Mouse (Mus musculus): ENCODE results near the gene Scap. TPM values are rescaled to one million over a fixed set of nuclear protein-coding genes. Genes with fewer than 3 reads are reported as not detected.

The Scap gene
- polyA plus RNA-seq (2015; fragmentation: Nextera tagmentation; extraction: Ambion mirVana): 38.1 and 38.5 TPM in 2 replicates

- peaks cover 10% of the 10 kb centered on the region; the same call in 1 of the 2 replicates for H3K4me1 ChIP-seq
- H3K36me3 ChIP-seq: no peaks in the 10 kb centered on the region
- H3K4me3 ChIP-seq (replicated peaks): peak within 1 kb of the TSS; percentile 90
- H3K9ac ChIP-seq: peak within 1 kb of the TSS; percentile 51
- WGBS: 0% methylated on average over 60 of the region's 78 CpGs
- no peaks in the 10 kb centered on the region for H3K27me3 ChIP-seq (replicated peaks)
- peak; percentile 91 for ATAC-seq (ENCODE audit: insufficient read depth, low FRiP score, low read depth)
- 0 out of 2 replicates have a peak within 1 kb of the TSS, but pooled peaks have one; percentile 21 for H3K27ac ChIP-seq
- peak within 1 kb of the TSS; percentile 80 for H3K4me2 ChIP-seq
- H3K9me3 ChIP-seq: no peaks in the 10 kb centered on the region
These were observed at the start of gene Scap for GRCm38 (mm10) chr9:110333135-110333895. Gene Scap (plus strand): TSS chr9:110333288.

DNA sequence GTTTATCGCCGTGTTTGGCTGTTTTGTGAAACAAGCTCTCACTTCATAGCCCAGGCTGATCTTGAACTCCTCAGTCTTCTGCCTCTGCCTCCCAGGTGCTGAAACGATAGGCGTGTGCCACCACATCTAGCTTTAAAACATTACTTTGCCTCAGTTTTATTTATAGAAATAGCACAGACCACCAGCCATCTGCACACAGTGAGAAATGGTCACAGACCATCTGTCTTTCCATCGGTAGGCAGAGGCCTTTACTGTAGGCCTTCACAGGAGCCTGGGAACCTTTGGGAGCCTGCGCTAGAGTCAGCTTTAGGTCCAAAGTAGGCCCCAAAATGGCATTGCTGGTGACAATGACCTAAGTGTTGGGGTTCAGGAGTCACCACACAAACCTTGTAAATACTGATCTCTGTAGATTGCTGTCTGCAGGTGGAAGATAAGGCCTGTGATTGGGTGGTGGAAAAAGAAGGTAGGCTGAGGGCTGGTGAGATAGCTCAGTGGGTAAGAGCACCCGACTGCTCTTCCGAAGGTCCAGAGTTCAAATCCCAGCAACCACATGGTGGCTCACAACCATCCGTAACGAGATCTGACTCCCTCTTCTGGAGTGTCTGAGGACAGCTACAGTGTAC is 48.9 kb upstream of the Scap start:
- ATAC-seq (ENCODE audit: insufficient read depth, low FRiP score, low read depth): no peak
- Histone ChIP-seq H3K4me2 (no peak overlapping the region), H3K9me3 (no peaks in the 10 kb centered on the region), H3K36me3 (no peaks in the 10 kb centered on the region), H3K9ac (no peak overlapping the region), H3K27me3 (replicated peaks) (no peaks in the 10 kb centered on the region), H3K4me3 (replicated peaks) (no peak overlapping the region), H3K4me1 (no peaks in the 10 kb centered on the region), H3K27ac (no peak overlapping the region)
- WGBS: 91% methylated on average over 10 of the region's 10 CpGs

DNA sequence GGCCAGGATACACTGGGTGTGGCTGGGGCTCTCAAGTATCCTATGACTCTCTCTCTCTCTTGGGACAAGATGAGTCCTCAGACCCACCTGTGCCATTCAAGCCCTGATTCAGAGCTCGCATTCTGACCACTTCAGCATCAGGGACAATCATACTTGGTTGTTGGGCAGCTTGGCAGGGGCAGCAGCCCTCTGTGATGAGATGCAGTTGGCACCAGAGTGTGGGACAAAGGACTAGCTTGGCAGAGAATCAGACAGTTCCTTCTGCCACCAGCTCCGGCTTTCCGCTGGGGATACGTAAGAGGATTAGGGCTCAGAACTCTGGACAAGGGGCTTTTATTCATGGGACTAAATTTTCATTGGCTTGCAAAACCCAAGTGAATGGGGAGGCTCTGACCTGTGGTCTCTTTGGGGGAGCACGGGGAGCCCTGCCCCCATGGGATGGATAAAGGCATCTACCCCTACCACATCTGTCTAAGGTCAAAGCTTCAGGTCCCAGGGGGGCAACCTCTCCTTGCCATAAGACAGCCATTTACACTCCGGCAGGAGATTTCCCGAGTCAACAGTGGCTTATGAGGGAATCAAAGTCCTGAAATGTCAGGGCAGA is 45.7 kb upstream of the Scap start:
- ATAC-seq (ENCODE audit: insufficient read depth, low FRiP score, low read depth): no peak

DNA sequence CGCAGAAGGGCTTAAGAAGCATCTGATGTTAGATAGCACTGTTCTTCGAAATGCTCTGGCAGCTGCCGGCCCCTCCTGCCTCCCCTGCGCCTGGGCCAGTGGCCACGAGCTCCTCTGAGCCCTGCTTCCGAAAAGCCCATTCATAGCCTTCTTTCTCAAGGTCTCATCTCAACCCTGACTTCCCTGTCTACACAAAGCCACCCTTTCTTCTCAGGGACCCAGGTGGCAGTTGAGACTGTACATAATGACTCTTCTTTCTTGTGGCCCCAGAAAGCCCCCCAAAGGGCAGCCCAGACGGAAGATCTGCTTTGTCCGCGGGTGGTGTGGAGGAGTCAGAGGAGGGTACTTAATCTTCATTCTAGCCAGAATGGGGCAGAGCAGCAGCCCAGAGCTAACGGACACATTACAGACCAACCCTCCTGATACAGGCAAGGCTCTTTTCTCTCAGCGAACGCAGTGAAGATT is 39.8 kb upstream of the Scap start:
- no peaks in the 10 kb centered on the region for H3K9me3 ChIP-seq
- no peak overlapping the region for H3K9ac ChIP-seq
- no peaks in the 10 kb centered on the region for H3K36me3 ChIP-seq
- ATAC-seq (ENCODE audit: insufficient read depth, low FRiP score, low read depth): no peak
- no peak overlapping the region for H3K27ac ChIP-seq
- WGBS: 68% methylated on average over 12 of the region's 12 CpGs
- H3K27me3 ChIP-seq (replicated peaks): no peaks in the 10 kb centered on the region
- no peaks in the 10 kb centered on the region for H3K4me1 ChIP-seq
- no peak overlapping the region for H3K4me3 ChIP-seq (replicated peaks)
- H3K4me2 ChIP-seq: no peak overlapping the region

More for the DNA sequence above, 45.7 kb upstream of the Scap start:
- Histone ChIP-seq H3K4me3 (replicated peaks) (no peak overlapping the region), H3K27ac (no peak overlapping the region), H3K4me1 (no peaks in the 10 kb centered on the region), H3K27me3 (replicated peaks) (no peaks in the 10 kb centered on the region), H3K36me3 (no peaks in the 10 kb centered on the region), H3K9ac (no peak overlapping the region), H3K4me2 (no peak overlapping the region), H3K9me3 (no peaks in the 10 kb centered on the region)
- WGBS: 79% methylated on average over 7 of the region's 7 CpGs

- Histone ChIP-seq H3K4me1 (no peaks in the 10 kb centered on the region), H3K4me2 (no peak overlapping the region), H3K27me3 (replicated peaks) (no peaks in the 10 kb centered on the region), H3K27ac (no peak overlapping the region), H3K36me3 (no peaks in the 10 kb centered on the region), H3K4me3 (replicated peaks) (no peak overlapping the region), H3K9ac (no peak overlapping the region), H3K9me3 (no peaks in the 10 kb centered on the region)
- 83% methylated on average over 13 of the region's 13 CpGs for WGBS
- ATAC-seq (ENCODE audit: insufficient read depth, low FRiP score, low read depth): no peak
These were observed 39.1 kb upstream of the Scap start for GRCm38 (mm10) chr9:110293873-110294415.

DNA sequence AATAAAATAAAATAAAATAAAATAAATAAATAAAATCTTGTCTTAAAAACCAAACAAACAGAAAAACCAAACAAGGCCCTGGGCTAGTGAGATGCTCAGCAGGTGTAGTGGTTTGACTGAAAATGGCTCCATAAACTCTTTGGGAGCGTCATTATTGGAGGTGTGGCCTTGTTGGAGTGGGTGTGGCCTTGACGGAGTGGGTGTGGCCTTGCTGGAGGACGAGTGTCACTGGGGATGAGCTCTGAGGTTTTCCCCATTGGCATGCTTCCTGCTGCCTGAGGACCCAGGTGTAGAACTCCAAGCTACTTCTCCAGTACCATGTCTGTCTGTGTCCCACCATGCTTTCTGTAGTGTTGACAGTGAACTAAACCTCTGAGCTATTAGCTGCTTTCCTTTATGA is 38.3 kb upstream of the Scap start:
- no peak for ATAC-seq (ENCODE audit: insufficient read depth, low FRiP score, low read depth)
- WGBS: 53% methylated on average over 3 of the region's 3 CpGs
- H3K36me3 ChIP-seq: no peaks in the 10 kb centered on the region

DNA sequence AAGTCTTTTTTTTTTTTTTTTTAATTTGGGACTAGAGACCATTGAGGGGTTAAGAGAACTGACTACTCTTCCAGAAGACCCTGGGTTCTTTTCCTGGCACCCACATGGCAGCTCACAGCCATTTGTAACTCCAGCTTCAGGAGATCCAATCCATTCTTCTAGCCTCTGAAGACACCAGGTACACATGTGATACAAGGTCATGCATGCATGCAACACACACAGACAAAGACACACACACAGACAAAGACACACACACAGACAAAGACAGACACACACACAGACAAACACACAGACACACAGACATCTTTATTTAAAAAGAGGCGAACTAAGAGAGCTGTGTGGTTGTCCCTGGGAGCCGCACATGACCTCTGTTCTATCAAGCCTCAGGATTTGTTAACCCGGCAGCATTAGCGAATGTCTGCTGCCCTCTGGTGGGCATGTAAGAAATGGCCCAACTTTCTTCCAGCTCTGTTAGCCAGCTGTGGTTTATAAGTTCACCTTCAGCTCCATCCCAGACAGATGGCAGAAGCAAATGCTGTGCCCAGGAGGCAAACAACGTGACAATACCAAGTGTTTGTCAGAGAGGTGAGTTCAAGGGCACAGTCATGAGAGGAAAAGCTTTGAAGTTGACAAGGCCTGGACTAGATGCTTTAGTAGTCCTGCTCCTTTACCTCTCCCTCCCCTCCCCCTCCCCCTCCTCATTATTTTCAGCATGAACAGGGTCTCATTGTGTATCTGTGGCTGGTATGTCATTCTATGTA is 36.0 kb upstream of the Scap start:
- Histone ChIP-seq H3K36me3 (no peaks in the 10 kb centered on the region), H3K4me3 (replicated peaks) (no peak overlapping the region), H3K27ac (no peak overlapping the region), H3K4me1 (no peaks in the 10 kb centered on the region), H3K9ac (no peak overlapping the region), H3K4me2 (no peak overlapping the region), H3K27me3 (replicated peaks) (no peaks in the 10 kb centered on the region), H3K9me3 (no peaks in the 10 kb centered on the region)
- WGBS: 5% methylated on average over 5 of the region's 5 CpGs
- no peak for ATAC-seq (ENCODE audit: insufficient read depth, low FRiP score, low read depth)

More for the DNA sequence above, 38.3 kb upstream of the Scap start:
- Histone ChIP-seq H3K27me3 (replicated peaks) (no peaks in the 10 kb centered on the region), H3K27ac (no peak overlapping the region), H3K4me2 (no peak overlapping the region), H3K4me3 (replicated peaks) (no peak overlapping the region), H3K4me1 (no peaks in the 10 kb centered on the region), H3K9me3 (no peaks in the 10 kb centered on the region), H3K9ac (no peak overlapping the region)

DNA sequence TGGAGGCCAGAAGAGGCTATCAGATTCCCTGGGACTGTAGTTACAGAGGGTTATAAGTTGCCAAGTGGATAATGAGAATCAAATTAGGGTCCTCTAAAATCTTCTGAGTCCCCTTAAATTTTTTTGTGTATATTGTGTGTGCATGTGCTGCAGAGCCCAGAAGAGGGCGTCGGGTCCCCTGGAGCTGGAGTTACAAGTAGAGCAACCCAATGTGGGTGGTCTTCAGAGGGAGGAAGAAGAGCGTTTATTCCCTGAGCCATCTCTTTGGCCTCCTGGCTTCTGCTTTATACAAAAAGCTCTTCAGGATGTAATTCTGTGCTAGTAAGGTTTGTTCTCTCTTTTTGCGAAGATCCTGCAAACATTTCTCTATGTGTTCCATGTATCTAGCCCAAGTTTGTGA is 28.6 kb upstream of the Scap start:
- Histone ChIP-seq H3K9me3 (no peaks in the 10 kb centered on the region), H3K27ac (peak overlapping the region; percentile 94), H3K4me1 (no peaks in the 10 kb centered on the region; the same call in 1 of the 2 replicates), H3K36me3 (no peaks in the 10 kb centered on the region), H3K4me3 (replicated peaks) (peak overlapping the region; percentile 63), H3K9ac (peak overlapping the region; percentile 55), H3K27me3 (replicated peaks) (no peaks in the 10 kb centered on the region), H3K4me2 (peak overlapping the region; percentile 81)
- ATAC-seq (ENCODE audit: insufficient read depth, low FRiP score, low read depth): no peak
- WGBS: 3% methylated on average over 4 of the region's 4 CpGs

GRCm38 (mm10) chr9:110304969-110305651 is 28.0 kb upstream of the Scap start, which contains the start of gene Elp6:
Gene Elp6 (plus strand): TSS chr9:110305173.
- Histone ChIP-seq H3K4me3 (replicated peaks) (peak within 1 kb of the TSS; percentile 63), H3K4me2 (peak within 1 kb of the TSS; percentile 81), H3K27ac (peak within 1 kb of the TSS; percentile 94), H3K36me3 (peaks cover 2% of the 10 kb centered on the region; the same call in 1 of the 2 replicates), H3K9ac (peak within 1 kb of the TSS; percentile 55), H3K9me3 (no peaks in the 10 kb centered on the region), H3K27me3 (replicated peaks) (no peaks in the 10 kb centered on the region), H3K4me1 (no peaks in the 10 kb centered on the region; the same call in 1 of the 2 replicates)
- WGBS: under 1% methylated on average over 46 of the region's 46 CpGs
- peak; percentile 98 for ATAC-seq (ENCODE audit: insufficient read depth, low FRiP score, low read depth)

DNA sequence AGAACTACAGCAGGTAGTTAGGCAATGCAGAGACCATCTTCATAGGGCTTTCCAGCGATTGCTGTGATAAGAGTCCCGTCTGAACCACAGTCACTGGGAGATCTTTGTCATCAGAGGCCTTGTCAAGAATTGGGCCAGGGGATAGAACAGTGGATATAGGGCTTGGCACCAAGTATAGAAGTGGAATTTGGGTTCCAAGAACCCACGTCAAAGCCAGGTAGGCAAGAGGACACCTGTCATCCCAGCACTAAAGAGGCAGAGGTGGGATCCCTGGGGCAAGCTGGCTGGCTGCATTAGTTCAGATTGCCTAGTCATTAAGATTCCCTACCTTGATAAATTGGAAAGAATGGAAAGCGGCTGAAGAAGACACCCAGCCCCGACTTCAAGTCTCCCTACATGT is 26.7 kb upstream of the Scap start:
- H3K27me3 ChIP-seq (replicated peaks): no peaks in the 10 kb centered on the region
- 89% methylated on average over 5 of the region's 5 CpGs for WGBS
- H3K4me3 ChIP-seq (replicated peaks): no peak overlapping the region
- H3K27ac ChIP-seq: no peak overlapping the region
- no peak overlapping the region for H3K9ac ChIP-seq
- peaks cover 10% of the 10 kb centered on the region for H3K36me3 ChIP-seq
- H3K4me1 ChIP-seq: no peaks in the 10 kb centered on the region; the same call in 1 of the 2 replicates
- no peak for ATAC-seq (ENCODE audit: insufficient read depth, low FRiP score, low read depth)
- H3K4me2 ChIP-seq: 0 out of 2 replicates have a peak overlapping the region, but pooled peaks have one; percentile 81
- no peaks in the 10 kb centered on the region for H3K9me3 ChIP-seq

DNA sequence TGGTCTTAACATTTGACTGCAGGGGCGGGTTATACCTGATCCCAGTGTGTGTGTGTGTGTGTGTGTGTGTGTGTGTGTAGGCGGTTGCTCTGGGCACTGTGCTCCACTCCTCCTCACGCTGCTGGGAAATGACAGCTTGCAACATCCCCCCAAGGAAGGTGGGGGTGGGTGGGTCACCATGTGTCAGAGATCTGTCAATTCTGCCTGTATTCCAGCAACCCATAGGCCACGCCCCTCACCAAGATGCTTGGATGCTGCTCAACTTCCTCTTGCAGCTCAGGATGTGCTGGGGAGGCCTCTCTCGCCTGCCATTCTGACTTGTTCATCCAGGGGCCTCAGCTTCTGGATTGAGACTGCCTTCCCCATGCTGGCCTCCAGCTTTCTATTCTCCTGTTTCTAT is 18.4 kb upstream of the Scap start:
- H3K9me3 ChIP-seq: no peaks in the 10 kb centered on the region
- H3K36me3 ChIP-seq: peaks cover 18% of the 10 kb centered on the region
- no peak overlapping the region for H3K27ac ChIP-seq
- 83% methylated on average over 5 of the region's 5 CpGs for WGBS
- no peak overlapping the region for H3K4me3 ChIP-seq (replicated peaks)
- ATAC-seq (ENCODE audit: insufficient read depth, low FRiP score, low read depth): no peak
- H3K27me3 ChIP-seq (replicated peaks): no peaks in the 10 kb centered on the region
- H3K9ac ChIP-seq: no peak overlapping the region
- H3K4me2 ChIP-seq: no peak overlapping the region
- H3K4me1 ChIP-seq: no peaks in the 10 kb centered on the region
